Mouse (Mus musculus) testis, postnatal 10 days (tissue): ENCODE measurements at regions not wholly inside any gene's neighbourhood (a gene's known extent, or its start where the extent isn't known, plus 50 kb on each side); places are given as distances from the start of the nearest gene placed in this dataset.

Experiments
- DNase-seq: peaks from one replicate; pipeline ENCODE4 v3.0.0; 2021; ENCODE audit warnings: low spot score

DNA sequence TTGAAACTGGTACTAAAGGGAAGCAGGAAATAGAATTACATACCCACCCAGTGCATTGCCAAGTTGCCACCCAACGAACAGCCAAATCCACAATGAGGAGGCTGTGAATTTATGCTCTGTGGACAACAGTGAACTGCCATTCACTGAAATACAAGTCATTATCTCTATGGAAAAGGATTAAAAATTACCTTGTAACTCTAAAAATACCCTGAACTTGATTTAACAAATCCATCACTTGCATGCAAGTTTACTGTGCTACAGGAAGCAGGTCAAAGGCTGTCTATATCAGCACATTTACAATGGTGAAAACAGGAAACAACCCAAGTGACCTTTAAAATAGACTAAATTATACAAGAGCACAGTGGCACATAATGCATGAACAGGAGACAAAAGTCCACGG is 202.2 kb upstream of the Sema6d start:
- no peak for DNase-seq

DNA sequence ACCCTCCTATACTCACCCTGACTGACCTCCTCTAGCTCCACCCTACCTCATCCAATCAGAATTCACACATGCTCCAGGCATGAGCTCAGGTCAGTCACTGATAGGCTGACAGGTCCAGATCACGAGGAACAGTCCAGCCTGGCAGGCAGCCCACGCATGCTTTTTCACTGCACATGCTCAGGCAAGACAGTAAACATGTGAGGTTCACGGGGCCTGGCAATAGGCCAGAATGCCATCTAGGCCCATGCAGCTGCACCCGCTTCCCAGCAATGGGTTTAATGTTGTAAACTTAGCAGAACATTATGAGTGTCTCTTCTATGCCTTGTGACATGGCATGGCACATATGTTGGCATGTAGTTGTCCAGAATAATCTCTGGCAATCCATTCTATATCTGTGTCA is 177.8 kb upstream of the Sema6d start:
- peak; percentile 41 for DNase-seq

DNA sequence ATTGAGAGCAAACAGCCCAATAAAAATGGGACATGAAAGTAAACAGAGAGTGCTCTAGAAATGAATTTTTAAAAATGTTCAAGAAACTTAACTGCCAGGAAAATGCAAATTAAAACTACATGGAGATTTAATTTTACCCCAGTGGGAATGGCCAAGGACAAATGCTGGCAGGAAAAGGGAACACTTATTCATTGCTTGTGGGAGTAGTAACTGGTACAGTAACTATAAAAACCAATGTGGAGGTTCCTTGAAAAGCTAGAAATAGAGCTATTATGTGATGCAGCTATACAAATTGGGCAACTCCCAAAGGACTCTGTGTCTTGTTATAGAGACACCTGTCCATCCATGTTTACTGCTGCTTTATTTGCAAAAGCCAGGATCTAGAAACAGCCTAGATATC is 175.7 kb upstream of the Sema6d start:
- DNase-seq: no peak

DNA sequence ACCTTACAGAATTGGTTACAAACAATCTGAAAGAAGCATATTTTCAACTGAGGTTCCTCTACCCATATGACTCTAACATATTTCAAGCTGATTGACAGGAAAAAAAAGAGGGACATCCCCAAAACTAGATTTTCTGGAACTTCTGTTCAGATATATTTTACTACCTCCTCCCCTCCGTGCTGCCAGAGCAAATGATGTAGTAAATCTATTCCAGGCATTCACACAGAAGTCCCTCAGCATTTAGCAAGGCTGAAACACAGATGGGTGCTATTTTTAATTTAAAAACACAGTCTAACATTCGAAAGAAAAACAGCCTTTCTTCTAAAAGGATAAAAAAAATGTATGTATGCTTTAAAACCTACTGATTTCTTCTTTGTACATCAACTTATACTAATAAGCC is 169.4 kb upstream of the Sema6d start:
- no peak for DNase-seq

DNA sequence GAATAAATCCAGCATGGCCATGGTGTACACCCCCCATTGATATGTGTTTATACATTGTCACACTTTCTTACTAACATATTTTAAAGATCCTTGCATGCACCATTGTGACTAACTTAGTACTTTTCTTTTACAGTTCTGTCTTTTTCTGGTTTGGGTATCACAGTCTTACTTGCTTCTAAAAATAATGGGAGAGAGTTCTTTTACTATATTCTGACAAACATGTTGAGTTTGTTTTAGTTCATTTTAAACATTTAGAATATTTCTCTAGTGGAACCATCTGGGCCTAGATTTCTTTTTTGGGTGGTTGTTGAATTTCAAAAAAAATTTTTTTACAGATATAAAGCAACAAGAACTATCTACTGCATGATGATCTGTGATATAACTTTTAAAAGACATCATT is 161.7 kb upstream of the Sema6d start:
- no peak for DNase-seq

DNA sequence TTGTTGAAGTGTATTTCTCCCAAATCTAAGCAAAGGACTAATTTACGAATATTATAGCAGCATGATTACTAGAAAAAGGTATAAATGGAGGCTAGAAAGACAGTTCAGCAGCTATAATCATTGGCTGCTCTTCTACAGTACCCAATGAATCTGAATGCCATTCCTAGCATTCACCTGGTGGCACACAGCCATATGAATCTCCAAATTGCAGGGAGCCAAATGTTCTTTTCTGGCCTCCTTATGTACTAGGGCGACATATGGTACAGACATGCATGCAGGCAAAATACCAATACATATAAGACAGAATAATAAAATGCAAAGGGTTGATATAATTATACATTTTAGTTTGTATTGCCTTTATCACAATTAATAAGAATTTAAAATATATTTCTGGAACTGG is 152.9 kb upstream of the Sema6d start:
- no peak for DNase-seq

DNA sequence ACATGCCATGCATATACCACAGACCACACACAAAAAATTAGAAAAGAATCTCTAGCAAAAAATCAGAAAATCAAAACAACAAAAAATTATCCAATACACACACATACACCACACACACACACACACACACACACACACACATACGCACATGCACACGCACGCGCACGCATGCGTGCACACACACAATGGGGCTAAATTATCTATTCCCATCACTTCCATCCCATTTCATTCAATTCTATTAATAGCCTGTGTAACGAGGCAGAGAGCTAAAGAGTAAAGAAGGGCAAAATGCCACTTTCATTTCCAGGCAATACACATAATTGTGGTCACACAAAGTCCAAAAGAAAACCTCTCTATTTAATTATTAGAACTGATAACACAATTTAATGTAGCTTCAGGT is 126.2 kb upstream of the Sema6d start:
- no peak for DNase-seq

DNA sequence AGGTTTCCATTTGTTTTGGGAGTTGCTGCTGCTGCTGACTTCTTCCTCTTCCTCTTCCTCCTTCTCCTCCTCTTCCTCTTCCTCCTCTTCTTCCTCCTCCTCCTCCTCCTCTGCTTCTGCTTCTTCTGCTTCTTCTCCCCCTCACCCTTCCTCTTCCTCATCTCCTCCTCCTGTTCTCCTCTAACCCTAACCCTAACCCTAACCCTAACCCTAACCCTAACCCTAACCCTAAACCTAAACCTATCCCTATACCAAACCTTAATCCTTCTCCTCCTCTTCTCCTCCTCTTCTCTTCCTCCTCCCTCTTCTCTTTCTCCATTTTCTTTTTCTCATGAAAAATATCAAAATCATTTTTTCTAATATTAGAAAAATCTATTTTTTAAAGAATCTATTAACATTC is 86.3 kb upstream of the Sema6d start:
- DNase-seq: no peak

DNA sequence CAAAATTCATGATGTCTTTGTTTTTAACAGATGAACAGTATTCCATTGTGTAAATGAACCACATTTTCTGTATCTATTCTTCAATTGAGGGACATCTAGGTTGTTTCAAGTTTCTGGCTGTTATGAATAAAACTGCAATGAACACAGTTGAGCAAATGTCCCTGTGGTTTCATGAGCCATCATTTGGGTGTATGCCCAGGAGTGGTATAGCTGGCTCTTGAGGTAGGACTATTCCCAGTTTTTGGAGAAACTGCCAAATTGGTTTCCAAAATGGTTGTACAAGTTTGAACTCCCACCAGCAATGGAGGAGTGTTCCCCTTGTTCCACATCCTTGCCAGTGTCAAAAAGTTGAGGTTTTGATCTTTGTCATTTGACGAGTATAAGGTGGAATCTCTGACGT is 74.2 kb upstream of the Sema6d start:
- DNase-seq: no peak
